Mouse (Mus musculus) kidney, postnatal 25 days (tissue): ENCODE data around the gene Arrb1.

Experiments
- DNase-seq, 2 experiments: peaks; one replicate each; pipeline ENCODE4 v3.0.0; 2021; ENCODE audit warnings: mixed read lengths in 2 of 2

The Arrb1 gene

GRCm38 (mm10) chr7:99538421-99538820 lies 3.2 kb downstream of the Arrb1 start:
- DNase-seq, result peak in 1 of 2 experiments; percentile 59

- DNase-seq, result peak; percentile 57 to 76
Measured at GRCm38 (mm10) chr7:99539201-99539891, 4.1 kb downstream of the Arrb1 start.

GRCm38 (mm10) chr7:99540016-99540415 lies 4.8 kb downstream of the Arrb1 start:
- no peak for DNase-seq

GRCm38 (mm10) chr7:99541204-99541603 lies 5.9 kb downstream of the Arrb1 start:
- no peak for DNase-seq

GRCm38 (mm10) chr7:99544272-99544671 lies 9.0 kb downstream of the Arrb1 start:
- no peak for DNase-seq

- DNase-seq, result peak; percentile 91 to 92
Measured at GRCm38 (mm10) chr7:99545885-99546745, 10.8 kb downstream of the Arrb1 start.

- DNase-seq, result peak in 1 of 2 experiments; percentile 62
Measured at GRCm38 (mm10) chr7:99547584-99548487, 12.6 kb downstream of the Arrb1 start.

GRCm38 (mm10) chr7:99549668-99550067 lies 14.4 kb downstream of the Arrb1 start:
- no peak for DNase-seq

- no peak for DNase-seq
Measured at GRCm38 (mm10) chr7:99551623-99552022, 16.4 kb downstream of the Arrb1 start.

- DNase-seq, result peak; percentile 53 to 63
Measured at GRCm38 (mm10) chr7:99553222-99553884, 18.1 kb downstream of the Arrb1 start.

GRCm38 (mm10) chr7:99553885-99554269 lies 18.6 kb downstream of the Arrb1 start:
- no peak for DNase-seq

GRCm38 (mm10) chr7:99555862-99556261 lies 20.6 kb downstream of the Arrb1 start:
- DNase-seq, result peak; percentile 74 to 81

GRCm38 (mm10) chr7:99559091-99559490 lies 23.8 kb downstream of the Arrb1 start:
- no peak for DNase-seq

- DNase-seq, result peak; percentile 66 to 77
Measured at GRCm38 (mm10) chr7:99562478-99562877, 27.2 kb downstream of the Arrb1 start.

- no peak for DNase-seq
Measured at GRCm38 (mm10) chr7:99563224-99563623, 28.0 kb downstream of the Arrb1 start.

GRCm38 (mm10) chr7:99565325-99565881 lies 30.1 kb downstream of the Arrb1 start:
- peak; percentile 45 to 68 for DNase-seq

- no peak for DNase-seq
Measured at GRCm38 (mm10) chr7:99570680-99571079, 35.4 kb downstream of the Arrb1 start.

- no peak for DNase-seq
Measured at GRCm38 (mm10) chr7:99572931-99573330, 37.7 kb downstream of the Arrb1 start.

- DNase-seq, result no peak
Measured at GRCm38 (mm10) chr7:99573351-99573750, 38.1 kb downstream of the Arrb1 start.

GRCm38 (mm10) chr7:99578246-99578645 lies 43.0 kb downstream of the Arrb1 start:
- no peak for DNase-seq

- no peak for DNase-seq
Measured at GRCm38 (mm10) chr7:99579491-99580190, 44.4 kb downstream of the Arrb1 start.
